Mouse (Mus musculus): ENCODE results near the gene Slc38a3.

Slc38a3 gene

DNA sequence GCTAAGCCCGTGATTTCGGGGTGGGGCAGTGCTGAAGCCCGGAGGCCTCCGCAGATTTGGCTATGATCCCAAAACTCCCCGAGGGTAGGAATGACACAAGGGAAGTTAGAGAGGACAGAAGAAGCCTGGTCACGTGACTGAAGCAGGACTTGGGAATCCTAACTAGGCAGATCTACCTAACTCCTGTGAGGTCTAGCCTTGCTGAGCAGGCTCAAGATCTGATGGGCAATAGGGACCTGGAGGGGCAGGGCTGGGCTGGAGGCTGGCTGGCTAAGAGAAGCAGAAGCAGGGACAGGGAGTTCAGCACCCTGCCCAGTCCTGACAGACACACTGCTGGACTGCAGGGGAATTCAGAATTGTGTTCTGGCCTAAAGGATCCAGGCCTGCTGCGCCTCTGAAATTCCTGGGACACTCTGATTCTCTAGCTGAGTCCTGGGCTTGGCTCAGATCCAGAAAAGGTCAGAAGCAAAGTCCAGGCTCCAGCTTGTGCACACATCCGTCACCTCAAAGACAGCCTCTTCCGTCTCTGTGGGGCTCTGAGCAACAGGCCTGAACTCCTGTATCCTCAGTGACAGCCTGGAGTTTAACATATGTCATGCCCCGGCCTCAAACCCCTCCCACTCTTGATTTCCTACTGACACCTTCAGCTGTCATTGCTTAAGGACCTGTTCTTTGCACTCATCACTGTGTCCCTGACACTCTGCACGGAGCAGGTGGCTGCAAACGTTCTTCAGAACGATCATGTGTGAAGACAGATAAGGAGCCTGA lies 50.4 kb downstream of the Slc38a3 start:
- in situ Hi-C loops (cut with MboI, MseI), result no loop called here

DNA sequence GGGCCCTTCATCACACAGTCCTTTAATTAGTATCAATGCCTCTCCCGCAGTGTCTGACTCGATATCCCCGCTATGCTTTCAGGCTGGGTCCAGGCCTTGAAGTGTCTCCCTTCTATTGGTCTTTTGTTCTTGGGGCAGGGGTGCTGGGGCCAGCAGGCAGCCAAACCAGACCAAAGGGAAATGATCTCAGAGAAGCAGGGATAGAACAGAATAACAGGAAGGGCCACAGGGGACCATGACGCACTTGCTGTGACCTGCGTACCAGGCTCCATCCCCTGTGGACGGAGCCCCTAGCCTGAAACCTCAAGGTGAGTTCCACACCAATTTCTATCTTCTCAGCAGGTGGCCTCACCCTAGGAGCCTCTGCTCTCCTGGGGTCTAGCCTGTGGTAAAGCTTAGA lies 51.2 kb downstream of the Slc38a3 start:
- in situ Hi-C loops (cut with MboI, MseI), result no loop called here

DNA sequence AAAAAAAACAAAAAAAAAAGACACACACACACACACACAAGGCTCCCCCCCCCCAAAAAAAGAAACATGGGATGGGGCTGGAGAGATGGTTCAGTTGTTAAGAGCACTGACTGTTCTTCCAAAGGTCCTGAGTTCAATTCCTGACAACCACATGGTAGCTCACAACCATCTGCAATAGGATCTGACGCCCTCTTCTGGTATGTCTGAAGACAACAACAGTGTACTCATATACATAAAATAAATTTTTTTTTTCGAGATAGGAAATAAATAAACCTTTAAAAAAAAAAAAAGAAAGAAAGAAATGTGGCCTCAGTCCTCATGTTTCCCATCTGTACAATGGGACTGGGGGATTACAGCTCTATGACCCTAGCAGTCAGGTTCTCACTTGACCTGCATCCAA lies 51.9 kb downstream of the Slc38a3 start:
- in situ Hi-C loops (cut with MboI, MseI), result no loop called here

DNA sequence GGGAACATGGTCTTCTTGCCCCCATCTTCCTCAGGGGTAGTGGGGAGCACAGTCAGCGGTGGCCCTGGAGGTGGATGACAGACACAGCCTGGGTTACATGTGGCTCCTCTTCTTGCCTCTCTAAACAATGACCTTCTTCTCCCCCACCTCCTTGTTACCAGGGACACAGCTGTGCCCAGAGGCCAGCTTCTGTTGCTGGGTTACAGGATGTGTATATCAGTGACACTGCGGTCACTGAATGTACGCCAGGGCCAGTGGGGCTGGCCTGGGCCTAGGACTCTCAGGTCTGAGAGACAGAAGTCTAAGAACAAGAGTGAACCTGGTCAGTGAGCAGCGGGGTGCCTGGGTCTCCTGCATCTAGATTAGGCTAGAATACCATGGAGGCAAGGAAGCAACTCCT lies 54.3 kb downstream of the Slc38a3 start:
- in situ Hi-C loops (cut with MboI, MseI), result no loop called here

DNA sequence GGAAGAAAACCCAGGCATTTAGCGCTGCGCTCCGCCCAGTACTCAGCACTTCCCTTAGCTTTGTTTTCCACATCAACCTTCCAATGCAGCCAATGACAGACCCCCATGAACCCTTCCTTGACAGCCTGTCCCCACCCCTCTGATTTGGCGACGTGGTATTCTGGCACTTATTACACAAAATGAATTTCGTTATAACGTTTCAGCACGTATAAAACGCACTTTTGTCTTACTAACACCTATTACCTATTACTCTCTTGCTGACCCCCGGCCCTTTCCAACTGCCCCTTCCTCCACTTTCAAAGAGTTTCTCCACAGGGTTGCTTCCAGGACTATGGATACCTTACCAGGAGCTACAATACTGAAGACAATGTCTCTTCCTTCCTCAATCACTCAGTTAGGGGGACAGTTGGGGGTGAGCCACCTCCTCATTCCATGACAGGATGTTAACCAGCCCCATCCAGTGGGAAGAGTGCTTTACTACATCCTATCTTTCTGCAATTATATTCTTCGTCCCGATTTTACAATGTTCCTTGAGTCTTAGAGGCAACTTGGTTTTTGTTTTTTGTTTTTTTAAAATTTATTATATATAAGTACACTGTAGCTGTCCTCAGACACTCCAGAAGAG lies 56.3 kb downstream of the Slc38a3 start:
- in situ Hi-C loops (cut with MboI, MseI), result no loop called here

DNA sequence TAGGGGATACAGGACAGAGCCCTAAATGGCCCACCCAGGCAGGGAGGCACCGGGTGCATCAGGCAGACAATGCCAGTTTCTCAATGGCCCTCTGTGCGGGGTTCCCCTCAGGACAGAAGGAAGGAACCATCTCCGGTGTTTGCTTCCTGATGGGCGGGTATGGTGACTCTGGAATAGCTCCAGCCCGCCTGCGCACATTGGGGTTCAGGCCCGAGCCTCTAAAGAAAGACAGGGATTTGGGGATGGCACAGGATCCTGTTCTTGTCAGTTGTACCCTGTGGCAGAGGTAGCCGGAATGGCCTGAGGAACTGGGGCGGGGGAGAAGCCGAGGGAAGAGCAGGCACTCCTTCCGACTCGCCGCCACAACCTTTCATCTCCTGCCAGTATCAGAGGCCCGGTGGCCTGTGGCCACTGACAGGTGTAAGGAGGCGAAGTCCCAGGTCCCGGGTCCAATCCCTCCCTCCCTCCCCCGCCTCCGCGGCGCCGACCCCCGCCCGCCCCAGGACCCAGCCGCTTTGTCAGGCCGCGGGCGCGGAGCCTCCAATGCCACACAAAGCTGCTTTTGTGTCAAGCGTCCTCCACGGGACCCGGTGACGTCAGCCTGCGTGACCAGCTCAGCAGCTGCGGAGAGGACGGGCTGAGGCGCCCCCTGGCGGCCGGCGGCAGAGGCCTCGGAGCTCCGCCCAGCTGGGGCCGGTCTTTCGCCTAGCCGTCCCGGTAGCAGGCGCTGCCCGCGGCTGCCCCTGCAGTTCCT lies 57.0 kb downstream of the Slc38a3 start:
- in situ Hi-C loops (cut with MboI, MseI), result no loop called here

DNA sequence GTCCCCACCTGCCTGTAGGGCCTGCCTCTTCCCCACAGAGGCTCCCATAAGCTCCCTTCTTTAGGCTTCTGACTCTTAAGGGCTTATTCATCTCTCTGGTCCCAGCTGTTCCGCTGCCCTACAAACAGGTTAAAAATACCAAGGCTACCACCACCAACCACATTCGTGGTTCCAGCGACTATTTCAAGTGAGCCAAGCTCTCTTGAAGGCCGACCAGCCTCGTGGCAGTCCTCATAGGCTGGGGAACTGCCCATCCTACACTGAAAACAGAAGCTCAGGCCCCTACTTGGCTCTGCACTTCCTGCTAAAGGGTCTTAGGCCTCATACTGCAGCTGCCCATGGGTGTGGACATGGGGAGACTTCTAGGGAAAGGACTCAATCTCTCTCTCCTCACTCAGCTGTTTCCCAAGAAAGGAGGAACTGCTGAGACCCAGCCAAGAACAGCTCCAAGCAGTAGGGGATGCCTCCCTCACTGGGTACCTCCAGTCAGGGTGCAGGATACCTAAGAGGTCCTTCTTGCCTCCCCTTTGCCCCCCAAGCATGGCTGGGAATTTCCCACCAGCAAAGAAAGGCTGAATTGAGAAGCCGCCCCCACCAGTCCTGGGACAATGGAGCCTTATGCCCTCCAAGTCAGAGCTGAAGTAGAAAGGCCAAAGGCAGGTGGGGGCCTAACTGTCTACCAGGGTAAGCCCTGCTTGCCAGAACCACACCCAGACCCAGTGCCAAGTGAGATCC lies 57.7 kb downstream of the Slc38a3 start:
- in situ Hi-C loops (cut with MboI, MseI), result no loop called here

DNA sequence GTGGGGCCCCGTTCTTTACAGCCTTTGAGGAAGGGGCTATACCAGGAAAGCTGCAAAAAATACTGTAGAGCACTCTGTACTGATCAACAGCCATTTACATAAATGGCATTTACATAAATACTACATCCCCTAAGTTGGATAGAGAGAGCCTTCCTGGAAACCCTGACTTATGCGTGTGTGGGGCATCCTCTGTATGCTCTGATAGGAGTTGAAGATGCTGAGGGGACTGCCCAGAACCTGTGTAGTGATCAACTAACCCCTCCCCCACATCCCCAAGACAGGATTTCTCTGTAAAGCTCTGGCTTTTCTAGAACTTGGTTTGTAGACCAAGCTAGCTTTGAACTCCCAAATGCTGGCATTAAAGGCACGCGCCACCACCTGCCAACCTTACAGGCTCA lies 59.9 kb downstream of the Slc38a3 start:
- in situ Hi-C loops (cut with MboI, MseI), result no loop called here

DNA sequence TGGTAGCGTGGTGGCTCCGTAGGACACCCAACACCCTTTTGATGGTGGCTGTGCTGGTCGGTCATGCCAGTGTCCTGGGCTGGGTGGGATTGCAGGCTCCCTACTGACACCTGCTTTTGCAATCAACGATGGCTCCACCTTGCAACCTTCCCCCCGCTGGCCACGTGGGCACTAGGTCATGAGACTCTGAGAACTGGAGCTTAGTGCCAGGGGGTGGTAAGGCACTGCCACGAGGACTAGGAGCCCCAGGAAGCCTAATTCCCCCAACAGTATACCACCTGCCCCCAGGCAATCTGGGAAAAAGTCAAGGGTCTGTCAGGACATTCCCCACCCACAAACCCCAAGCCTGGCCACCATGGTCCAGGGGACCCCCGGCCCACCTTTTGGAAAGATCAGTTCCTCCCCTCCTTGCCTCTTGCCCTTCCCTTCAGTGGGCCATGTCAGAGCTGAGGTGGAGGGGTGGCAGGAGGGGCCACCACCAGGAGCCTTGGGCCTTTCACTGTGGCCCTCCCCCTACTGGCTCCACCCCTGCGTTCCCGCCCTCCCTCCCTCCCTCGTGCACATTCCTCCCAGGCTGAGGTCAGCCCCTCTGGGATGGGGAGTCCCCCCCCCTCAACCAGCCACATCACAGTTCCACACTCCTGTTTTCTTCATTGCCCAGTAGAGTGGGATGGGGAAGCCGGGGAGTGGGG lies 60.4 kb downstream of the Slc38a3 start, which contains the start of gene Sema3b:
Gene Sema3b, minus strand, starts transcription at position 489 of the 692 bp plus-strand sequence.
- in situ Hi-C loops (cut with MboI, MseI), result no loop called here

DNA sequence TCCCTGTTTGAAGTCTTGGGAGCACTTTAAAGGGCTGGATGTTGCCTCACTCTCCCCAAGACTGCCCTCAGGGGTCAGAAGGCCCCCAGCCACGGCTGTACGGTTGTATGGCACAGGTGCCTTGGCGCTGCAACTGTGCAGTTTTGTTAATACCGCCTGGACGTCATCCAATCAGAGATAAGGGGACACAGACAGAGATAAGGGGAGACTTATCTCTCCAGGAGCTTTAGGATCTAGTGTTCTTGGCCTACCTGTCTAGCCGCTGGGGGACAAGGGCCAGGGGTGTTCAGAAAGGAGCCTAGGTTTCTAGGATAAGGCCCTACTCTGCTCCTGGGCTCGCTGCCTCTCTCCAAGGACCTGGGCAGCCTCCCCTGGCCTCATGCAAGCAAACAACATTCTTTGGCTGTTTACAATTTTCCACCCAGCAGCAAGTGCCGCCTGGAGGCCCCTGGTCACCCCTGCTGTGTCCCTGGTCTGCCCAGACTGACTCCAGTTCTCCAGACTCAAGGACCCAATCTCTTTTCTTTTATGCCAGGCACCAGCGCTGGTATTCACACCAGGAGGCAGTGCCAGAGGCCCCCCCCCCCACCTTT lies 61.6 kb downstream of the Slc38a3 start:
- in situ Hi-C loops (cut with MboI, MseI), result no loop called here

DNA sequence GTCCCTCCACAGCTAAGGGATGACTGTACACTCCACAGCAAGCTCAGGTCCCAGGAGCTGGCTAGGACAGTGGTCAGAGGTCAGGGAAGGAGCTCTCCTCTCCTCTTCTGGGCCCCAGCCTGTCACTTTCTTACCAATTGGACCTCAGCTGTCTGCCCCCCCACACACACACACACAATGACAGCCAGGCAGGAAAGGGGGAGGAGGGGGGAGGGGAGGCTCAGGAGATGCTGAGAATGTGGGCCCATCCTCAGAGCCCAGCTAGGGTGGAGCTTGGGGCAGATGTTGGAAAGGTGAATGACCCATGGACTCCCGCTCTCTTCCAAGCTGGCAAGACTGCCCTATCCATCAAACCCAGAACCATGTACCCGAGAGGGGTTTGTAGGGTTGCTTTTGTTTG lies 62.3 kb downstream of the Slc38a3 start:
- in situ Hi-C loops (cut with MboI, MseI), result no loop called here

DNA sequence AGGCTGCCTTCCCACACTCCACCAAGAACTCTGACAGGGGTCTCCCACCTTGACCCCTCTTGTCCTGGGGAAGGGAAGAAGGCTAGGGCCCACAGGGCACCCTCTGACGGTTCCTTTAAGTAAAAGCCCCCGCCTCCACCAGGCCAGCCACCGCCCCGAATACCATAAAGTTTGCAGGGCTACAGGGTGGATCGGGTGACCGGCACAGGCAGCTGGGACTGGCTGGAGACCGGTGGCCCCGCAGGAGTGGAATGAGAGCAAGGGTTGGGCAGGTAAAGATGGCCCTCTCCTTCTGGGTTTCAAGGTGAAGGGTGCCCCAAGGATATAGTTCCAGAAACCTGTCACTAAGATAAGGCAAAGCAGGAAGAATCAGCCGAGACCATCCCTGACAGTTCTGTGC lies 62.7 kb downstream of the Slc38a3 start:
- in situ Hi-C loops (cut with MboI, MseI), result no loop called here

DNA sequence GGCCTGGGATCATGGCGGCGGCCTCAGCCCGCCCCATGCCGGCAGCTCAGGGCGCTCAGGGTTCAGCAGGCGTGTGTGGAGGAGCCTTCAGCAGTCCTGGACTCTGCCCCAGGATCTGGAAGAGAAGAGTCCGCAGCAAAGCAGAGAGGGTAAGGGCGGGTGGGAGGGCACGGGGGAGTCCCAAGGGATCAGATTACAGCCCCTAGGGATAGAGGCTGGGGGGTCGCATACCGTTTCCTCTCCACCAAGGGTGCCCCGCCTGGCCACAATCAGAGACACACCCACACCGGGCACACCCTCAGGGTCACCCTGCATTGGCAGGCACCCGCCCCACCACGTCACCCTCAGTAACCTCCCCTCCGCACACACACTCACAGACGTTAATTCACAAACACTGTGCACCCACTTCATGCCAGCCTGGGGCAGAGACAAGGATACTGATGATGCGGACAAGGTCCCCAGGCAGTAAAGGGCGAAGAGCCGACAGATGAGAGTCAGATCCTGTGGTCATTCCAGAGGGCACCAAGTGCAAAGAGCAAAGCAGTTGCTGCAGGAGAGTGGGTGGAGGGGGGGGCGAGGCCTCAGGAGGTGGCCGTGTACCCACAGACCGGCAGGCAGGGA lies 64.2 kb downstream of the Slc38a3 start:
- in situ Hi-C loops (cut with MboI, MseI), result no loop called here

DNA sequence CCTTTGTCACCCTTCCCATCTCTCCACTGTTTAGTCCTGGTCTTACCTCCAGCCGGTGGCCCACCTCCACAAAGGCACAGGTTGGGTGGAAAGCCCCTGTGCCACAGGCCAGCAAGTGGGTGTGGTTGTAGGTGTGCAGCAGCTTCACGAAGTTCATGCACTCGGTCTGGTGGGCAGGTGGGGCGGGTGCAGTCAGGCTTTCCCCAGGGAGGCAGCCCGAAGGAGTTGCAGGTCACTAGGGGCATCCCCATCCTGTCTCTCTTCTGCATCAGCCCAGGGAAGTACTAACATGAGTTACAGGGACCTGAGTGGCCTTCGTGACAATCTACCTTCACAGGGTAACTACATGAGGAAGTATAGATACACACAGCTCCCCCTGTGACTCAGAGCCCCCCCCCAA lies 66.1 kb downstream of the Slc38a3 start:
- in situ Hi-C loops (cut with MboI, MseI), result loop anchor here (5.0 kb wide), 1 partner anchor 39 kb away; no protein-coding TSS in a partner anchor

DNA sequence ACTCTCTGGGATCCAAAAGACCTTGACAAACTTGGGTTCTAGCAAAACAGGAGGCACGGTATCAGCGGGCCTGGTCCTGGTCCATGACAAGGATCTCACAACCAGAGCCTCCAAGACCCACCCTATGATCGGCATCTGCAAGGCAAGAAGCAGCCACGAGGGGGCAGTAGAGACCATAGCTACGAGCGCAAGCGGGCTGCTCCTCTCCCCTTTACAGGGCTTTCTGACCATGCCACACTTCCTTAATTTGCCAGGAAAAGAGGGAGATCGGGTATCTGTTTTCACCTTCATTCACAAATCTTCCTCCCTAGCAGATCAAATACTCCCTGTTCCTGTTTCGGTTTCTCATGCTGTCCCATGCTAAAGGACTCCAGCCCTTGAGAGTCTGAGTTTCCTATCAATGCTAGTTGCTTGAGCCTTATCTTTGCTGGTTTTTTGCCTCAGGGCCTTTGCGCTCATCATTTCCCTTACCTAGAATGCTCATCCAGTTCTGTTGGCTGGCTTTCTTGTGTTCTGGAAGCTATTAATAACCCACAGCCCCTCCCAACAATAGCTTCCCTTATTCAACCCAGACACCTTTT lies 67.2 kb downstream of the Slc38a3 start:
- in situ Hi-C loops (cut with MboI, MseI), result loop anchor here (5.0 kb wide), 1 partner anchor 40 kb away; no protein-coding TSS in a partner anchor

DNA sequence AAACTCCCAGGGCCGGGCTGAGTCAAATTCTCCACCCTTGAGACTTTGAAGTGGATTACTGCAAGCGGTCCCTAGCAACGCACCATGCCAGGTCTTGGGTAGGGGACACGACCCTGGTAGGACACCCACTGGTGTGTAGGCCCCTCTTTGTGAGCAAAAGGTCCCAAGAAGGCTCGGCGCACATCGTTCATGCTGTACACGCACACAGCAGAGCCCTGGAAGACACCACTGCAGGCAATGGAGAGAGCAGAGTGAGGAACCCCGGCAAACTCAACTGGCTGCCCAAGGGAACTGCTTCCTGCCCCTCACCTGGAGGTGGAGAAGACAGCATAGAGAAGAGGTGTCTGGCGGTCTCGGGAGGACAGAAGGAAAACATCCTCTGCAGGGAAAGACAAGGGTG lies 68.1 kb downstream of the Slc38a3 start:
- in situ Hi-C loops (cut with MboI, MseI), result loop anchor here (5.0 kb wide), 1 partner anchor 41 kb away; no protein-coding TSS in a partner anchor

DNA sequence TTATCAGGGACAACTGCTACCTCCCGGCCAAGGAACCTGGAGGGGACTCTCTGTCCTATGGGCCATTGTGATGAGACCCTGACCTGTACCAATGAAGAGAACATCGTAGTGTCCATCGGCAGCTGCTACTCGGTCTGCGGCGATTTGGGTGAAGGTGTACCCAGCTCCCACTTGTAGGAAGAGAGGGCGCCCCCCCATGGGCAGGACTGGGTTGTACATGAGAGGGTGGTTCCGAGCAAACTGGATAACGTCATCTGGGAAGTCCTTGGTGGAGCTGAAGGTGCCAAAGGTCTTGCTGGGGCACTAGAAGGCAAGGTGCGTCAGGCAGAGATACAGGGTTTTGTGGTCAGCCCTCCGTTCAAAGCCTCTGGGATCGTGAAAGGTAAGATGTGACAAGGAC lies 68.6 kb downstream of the Slc38a3 start:
- in situ Hi-C loops (cut with MboI, MseI), result loop anchor here (5.0 kb wide), 1 partner anchor 42 kb away; no protein-coding TSS in a partner anchor

Data from regulatory T cell (primary cell).